Mouse (Mus musculus) brain, embryonic 18.5 days (tissue): ENCODE results near the gene Npnt.

Source experiments
- DNase-seq: peaks from one replicate; pipeline ENCODE4 v3.0.0-alpha.2; 2012; ENCODE audit warnings: low read depth, low spot score

Gene Npnt

GRCm38 (mm10) chr3:132949791-132950528 lies at the start of gene Npnt:
Npnt (minus strand) TSS chr3:132950291.
- DNase-seq = no peak

- DNase-seq = no peak
Measured at GRCm38 (mm10) chr3:132996299-132996698, 46.2 kb upstream of the Npnt start.

DNA sequence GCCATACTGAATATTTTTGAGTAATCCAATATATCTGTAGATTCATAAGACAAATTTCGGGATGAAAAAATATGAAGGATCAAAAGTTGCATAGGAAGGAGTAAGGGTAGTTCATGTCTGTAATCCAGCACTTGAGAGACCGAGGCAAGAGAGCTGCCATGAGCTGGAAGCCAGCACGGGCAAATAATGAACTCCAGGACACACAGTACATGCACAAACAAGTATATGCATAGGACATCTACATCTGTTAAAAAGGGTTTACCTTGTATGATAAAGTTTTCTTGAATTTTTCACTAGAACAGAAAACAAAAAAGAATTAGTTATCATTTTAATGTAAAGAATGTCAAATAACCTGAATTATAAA lies 45.8 kb upstream of the Npnt start:
- DNase-seq = no peak

DNA sequence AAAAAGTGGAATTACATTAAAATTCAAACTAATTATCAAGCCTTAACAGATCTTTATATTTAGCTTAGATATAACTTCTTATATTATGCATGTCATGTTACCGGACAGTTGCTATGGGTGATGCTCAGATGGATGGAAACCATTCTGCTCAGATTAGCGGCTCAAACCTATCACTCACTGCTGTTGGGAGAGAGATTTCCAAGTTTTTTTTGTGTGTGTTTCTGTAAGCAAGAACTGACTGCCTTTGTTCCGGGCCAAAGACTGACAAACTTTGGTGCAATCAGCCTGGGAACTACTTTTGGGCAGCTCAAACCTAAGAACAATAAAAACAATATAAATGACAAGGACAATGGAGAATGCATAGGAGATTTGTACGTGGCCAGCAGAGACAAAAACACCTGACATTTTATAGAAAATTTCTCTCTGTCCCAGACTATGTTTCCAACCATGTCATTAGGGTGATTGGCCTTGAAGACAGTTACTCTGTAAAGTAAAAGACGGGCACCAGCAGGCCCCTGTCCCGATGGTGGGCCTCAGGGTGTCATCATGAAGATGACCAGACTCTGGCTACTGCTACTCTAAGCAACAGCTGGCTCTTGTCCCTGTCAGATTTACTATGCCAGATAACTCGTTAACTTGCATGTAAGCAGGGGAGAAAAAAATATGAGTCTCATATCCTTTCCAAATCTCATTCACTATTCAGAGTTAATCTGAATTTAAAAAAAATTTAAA lies 45.2 kb upstream of the Npnt start:
- DNase-seq = no peak

GRCm38 (mm10) chr3:132986188-132986587 lies 36.1 kb upstream of the Npnt start:
- no peak for DNase-seq

DNA sequence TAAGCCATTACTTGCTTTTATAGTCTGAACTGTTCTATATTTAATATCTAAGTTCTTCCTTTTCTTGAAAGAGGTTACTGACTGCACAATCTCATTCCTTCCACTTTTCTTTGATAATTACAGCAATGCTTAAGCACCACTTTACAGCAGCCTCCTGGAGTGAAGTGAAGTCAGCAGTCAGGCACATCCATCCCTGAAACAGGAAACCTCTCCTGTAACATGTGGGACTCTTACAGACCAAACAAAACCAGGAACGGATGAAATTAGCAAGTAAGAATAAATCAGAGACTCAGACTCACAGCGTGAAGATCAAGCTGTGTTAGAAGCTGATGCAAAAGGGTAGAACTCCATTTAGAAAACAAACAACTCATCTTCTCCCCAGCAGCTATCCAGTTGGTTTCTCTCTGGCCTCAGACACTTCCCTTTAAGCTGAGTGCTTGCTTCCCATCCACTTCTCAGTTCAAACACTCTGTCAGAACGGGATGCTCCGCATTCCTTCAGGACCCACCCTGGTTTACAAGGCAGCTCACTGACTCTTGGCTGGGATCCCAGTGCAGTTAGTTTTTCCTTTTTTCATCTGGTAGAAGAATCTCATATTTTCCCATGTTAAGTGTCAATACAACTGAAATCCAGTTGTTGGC lies 33.9 kb upstream of the Npnt start:
- DNase-seq = no peak

DNA sequence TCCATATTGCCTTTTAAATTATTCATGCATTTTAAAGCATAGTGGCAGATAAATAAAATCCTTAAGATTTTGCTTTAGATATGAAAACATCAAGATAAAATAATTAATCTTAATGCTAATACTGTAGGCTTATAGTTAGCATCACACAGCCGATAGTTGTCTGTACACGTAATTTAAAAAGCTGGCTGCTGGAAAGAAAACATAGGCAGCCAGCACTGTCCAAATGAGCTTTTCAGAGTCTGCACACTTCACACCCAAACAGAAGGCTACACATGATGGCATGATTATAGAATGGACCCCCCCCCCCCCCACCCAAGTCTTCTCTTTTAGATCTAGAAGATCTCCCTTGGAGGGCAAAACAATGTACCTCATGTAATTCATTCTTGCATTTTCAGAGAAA lies 31.9 kb upstream of the Npnt start:
- DNase-seq = no peak

DNA sequence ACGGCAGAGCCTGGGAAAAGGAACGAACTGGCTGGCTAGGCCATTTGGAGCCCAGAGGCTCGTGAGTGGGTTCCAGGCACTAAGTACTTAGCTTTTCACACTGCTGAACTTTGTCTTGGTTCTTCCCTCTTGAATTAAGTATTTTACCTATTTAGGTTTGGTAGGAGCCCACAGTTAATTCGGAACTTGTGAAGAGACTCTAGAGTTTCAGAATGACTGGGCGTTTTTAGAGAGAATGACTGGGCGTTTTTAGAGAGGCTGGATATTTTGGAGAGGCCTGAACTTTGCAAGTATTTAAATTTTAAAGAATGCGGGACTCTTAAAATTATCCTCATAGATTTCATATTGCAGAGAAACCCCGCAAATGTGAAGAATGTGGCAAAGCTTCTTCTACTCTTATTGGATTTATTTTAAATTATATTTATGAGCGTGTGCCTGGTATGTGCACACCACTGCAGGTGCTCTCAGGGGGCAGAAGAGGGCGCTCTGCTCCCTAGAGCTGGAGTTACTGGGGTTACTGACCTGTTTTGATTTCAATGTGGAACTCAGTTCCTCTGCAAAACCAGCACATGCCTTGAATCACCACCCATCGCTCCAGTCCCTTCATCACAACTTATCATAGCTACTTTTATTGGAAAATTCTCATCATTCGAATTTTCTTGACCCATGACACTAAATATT lies 29.8 kb upstream of the Npnt start:
- no peak for DNase-seq

- DNase-seq = no peak
Measured at GRCm38 (mm10) chr3:132966255-132966654, 16.2 kb upstream of the Npnt start.

DNA sequence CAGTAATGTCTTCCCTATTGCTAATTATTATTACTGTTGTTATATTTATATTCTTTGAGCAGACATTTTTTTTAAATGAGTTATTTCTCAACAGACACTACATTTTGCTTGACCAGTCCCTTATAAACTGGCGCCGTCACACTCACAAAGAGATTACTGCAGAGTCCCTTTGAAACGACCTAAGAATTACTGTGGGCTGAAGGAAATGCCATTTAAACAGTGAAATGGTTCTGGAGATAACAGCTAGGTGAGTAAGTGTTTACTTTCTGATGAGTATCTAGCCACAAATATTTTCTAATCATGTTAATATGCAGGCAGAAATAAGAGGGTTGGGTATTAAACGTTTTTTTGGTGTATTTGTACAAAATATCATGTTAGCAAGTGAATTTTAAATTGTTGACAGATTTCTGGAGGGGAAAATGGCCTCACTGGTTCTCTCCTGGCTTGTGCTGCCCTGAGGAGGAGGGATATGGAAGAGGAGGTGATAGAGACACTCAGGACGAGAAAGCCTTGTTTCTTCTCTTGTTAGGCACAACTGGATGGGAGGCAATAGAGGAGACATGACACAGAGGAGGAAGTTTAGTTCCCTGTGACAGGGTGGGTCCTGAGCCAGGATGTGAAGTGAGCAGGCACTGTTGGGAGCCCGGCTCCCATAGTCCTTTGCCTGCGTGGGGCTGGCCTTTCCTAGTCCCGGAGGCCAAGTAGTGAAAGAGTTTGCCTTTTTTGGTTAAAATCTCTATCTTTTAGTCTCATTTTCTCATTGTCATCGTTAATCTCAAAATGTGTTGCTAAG lies 14.8 kb upstream of the Npnt start:
- no peak for DNase-seq

- no peak for DNase-seq
Measured at GRCm38 (mm10) chr3:132962631-132963361, 12.7 kb upstream of the Npnt start.

GRCm38 (mm10) chr3:132950529-132950880 lies 414 bp upstream of the Npnt start:
- DNase-seq = no peak

- no peak for DNase-seq
Measured at GRCm38 (mm10) chr3:132949380-132949790, 706 bp downstream of the Npnt start.

DNA sequence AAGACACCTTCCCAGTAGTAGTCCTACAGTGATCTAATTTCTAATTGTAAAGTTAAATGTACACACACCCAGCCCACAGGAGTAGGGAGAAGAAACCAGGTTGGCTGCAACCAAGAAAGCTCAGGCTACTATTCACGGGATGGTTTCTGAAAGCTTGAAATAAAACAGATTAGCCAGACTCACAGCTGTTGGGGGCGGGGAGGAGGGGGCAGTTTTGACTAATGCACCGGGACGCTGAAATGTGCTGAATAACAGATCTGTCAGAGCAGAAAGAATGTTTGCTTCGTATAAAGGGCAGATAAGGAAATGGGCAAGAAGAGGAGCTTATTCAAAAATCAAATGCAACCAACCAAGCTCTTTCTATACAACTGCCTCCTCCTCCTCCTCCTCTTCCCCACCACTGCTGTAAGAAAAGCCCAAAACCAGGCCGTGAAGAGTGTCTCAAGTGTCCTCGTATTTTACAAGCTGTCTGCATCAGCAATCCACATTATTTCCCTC lies 1.7 kb downstream of the Npnt start:
- DNase-seq = no peak

GRCm38 (mm10) chr3:132946086-132946485 lies 4.0 kb downstream of the Npnt start:
- no peak for DNase-seq

- DNase-seq = no peak
Measured at GRCm38 (mm10) chr3:132945669-132946068, 4.4 kb downstream of the Npnt start.

- no peak for DNase-seq
Measured at GRCm38 (mm10) chr3:132944609-132945008, 5.5 kb downstream of the Npnt start.

DNA sequence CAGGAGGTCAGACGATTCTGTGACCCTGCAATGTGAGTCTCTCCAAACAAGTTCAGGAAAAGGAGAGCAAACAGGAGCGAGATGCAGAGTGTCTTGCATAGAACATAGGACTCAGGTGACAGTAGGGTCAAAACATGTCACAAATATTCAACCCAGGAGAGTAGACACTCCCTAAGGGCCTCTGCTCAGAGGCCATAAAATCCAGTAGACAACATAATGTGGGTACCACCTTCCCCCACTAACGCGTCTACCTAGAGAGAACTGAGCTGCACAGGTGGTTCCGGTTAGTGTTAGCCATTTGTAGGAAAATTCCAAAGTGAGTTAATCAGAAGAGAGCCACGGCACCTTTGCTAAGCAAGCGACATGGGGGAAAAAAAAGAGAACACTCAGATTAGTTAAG lies 5.9 kb downstream of the Npnt start:
- no peak for DNase-seq

GRCm38 (mm10) chr3:132942778-132943177 lies 7.3 kb downstream of the Npnt start:
- DNase-seq = no peak

- DNase-seq = no peak
Measured at GRCm38 (mm10) chr3:132940181-132940990, 9.7 kb downstream of the Npnt start.
